Mouse (Mus musculus): ENCODE data around the gene Chfr.

DNA sequence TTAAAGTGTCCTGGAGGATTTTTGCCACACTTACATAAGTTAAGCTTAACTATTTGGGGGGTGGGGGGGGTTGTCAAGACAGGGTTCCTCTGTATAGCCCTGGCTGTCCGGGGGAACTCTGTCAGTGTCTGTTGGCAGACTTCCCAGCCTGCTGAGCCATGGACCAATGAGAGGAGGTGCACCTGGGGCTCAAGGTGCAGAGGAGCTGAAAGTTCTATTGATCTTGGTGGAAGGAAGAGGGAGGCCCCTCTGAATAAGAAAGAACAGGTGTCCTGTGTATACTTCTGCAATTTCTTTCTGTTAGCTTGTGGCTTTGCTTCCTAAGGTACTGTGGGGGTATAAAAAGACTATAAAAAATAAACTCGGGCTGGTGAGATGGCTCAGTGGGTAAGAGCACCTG, 44.1 kb upstream of the Chfr start:
- no peak for TF ChIP-seq POLR2A (IDR thresholded peaks at IDR 0.05; ENCODE audit: low read depth, low read length)
- no peak for TF ChIP-seq CTCF (IDR thresholded peaks at IDR 0.05; ENCODE audit: borderline replicate concordance, insufficient read depth, low read length)
